8 mouse cellular contexts compared by ENCODE assay signal in genomic region chr9:13749675-13749998, GRCm38 (mm10). TPM values are rescaled to one million over a fixed set of nuclear protein-coding genes. Genes with fewer than 3 reads are reported as not detected.
DNase-seq lines count a peak whose midpoint lies in the region; ATAC-seq and TF ChIP-seq lines count a peak whose summit lies in the region.

No protein-coding gene starts in this region.

- H3K9ac ChIP-seq in kidney, embryonic 14.5 days (ENCODE audit: low read depth, low read length), result peak overlapping the region; percentile 93
- H3K9ac ChIP-seq in hindbrain, embryonic 16.5 days (ENCODE audit: low read depth, low read length), result peak overlapping the region; percentile 99
- H3K9ac ChIP-seq in midbrain, embryonic 16.5 days (ENCODE audit: low read depth, low read length), result peak overlapping the region; percentile 84

- TF ChIP-seq CTCF in bone marrow, adult 2 months (IDR thresholded peaks at IDR 0.05; ENCODE audit: control insufficient read depth, insufficient read depth, low read length), result no peak

- H3K9me3 ChIP-seq in kidney, embryonic 14.5 days (ENCODE audit: control insufficient read depth, low read length), result peaks cover 7% of the 10 kb centered on the region; the same call in 1 of the 2 replicates
- no peaks in the 10 kb centered on the region; the same call in 1 of the 2 replicates for H3K9me3 ChIP-seq in hindbrain, embryonic 16.5 days (ENCODE audit: control insufficient read depth, low read length)
- H3K9me3 ChIP-seq in midbrain, embryonic 16.5 days (replicated peaks; ENCODE audit: control insufficient read depth, low read length, poor library complexity, severe bottlenecking), result no peaks in the 10 kb centered on the region; the same call in 1 of the 2 replicates

- no peaks in the 10 kb centered on the region for H3K27me3 ChIP-seq in kidney, embryonic 14.5 days (ENCODE audit: control insufficient read depth, insufficient read depth, low read length)
- H3K27me3 ChIP-seq in hindbrain, embryonic 16.5 days (replicated peaks; ENCODE audit: control insufficient read depth, insufficient read depth, low read length), result no peaks in the 10 kb centered on the region
- no peaks in the 10 kb centered on the region for H3K27me3 ChIP-seq in midbrain, embryonic 16.5 days (ENCODE audit: control insufficient read depth, insufficient read depth, low read depth, low read length)

- WGBS in kidney, embryonic 14.5 days, result 4% methylated on average over 7 of the region's 7 CpGs
- WGBS in bone marrow, adult 2 months, result under 1% methylated on average over 7 of the region's 7 CpGs
- 4% methylated on average over 7 of the region's 7 CpGs for WGBS in hindbrain, embryonic 16.5 days
- 5% methylated on average over 7 of the region's 7 CpGs for WGBS in midbrain, embryonic 16.5 days

- ATAC-seq in kidney, embryonic 14.5 days (ENCODE audit: low FRiP score, low TSS enrichment), result 0 out of 2 replicates have a peak, but pooled peaks have one; percentile 1
- ATAC-seq in hindbrain, embryonic 16.5 days, result no peak
- no peak for ATAC-seq in midbrain, embryonic 16.5 days

- peak overlapping the region; percentile 66 for H3K4me2 ChIP-seq in kidney, embryonic 14.5 days (replicated peaks; ENCODE audit: low read depth, low read length)
- H3K4me2 ChIP-seq in hindbrain, embryonic 16.5 days (ENCODE audit: low read length), result peak overlapping the region; percentile 88
- H3K4me2 ChIP-seq in midbrain, embryonic 16.5 days (ENCODE audit: low read length), result peak overlapping the region; percentile 87

- H3K36me3 ChIP-seq in kidney, embryonic 14.5 days (ENCODE audit: control insufficient read depth, insufficient read depth, low read length), result no peaks in the 10 kb centered on the region
- H3K36me3 ChIP-seq in hindbrain, embryonic 16.5 days (ENCODE audit: control insufficient read depth, insufficient read depth, low read length), result no peaks in the 10 kb centered on the region
- H3K36me3 ChIP-seq in midbrain, embryonic 16.5 days (ENCODE audit: control insufficient read depth, insufficient read depth, low read length), result no peaks in the 10 kb centered on the region

- no peak for DNase-seq in kidney, postnatal 10 days
- no peak for DNase-seq in urinary bladder, postnatal 14 days (ENCODE audit: low spot score)
- DNase-seq in yolk sac, embryonic 10.5 days (ENCODE audit: low spot score), result no peak
- DNase-seq in thymus, postnatal 10 days (ENCODE audit: low spot score in 2 of 2), result no peak

- TF ChIP-seq POLR2A in bone marrow, adult 2 months (IDR thresholded peaks at IDR 0.05; ENCODE audit: borderline replicate concordance, control insufficient read depth, low read depth, low read length), result no peak

- peak overlapping the region; percentile 88 for H3K4me3 ChIP-seq in kidney, embryonic 14.5 days (ENCODE audit: low read length)
- H3K4me3 ChIP-seq in bone marrow, adult 2 months (replicated peaks; ENCODE audit: control insufficient read depth, low read depth, low read length), result peak overlapping the region; percentile 97
- peak overlapping the region; percentile 97 for H3K4me3 ChIP-seq in hindbrain, embryonic 16.5 days (ENCODE audit: low read length)
- peak overlapping the region; percentile 82 for H3K4me3 ChIP-seq in midbrain, embryonic 16.5 days (ENCODE audit: low read depth, low read length)

- peak overlapping the region; percentile 86 for H3K27ac ChIP-seq in kidney, embryonic 14.5 days (ENCODE audit: low read depth, low read length)
- H3K27ac ChIP-seq in bone marrow, adult 2 months (ENCODE audit: control insufficient read depth, insufficient read depth, low read depth, low read length, poor library complexity), result peak overlapping the region; percentile 98
- H3K27ac ChIP-seq in hindbrain, embryonic 16.5 days (ENCODE audit: low read depth, low read length), result peak overlapping the region; percentile 93
- H3K27ac ChIP-seq in midbrain, embryonic 16.5 days (ENCODE audit: low read length), result peak overlapping the region; percentile 90; the same call in 1 of the 2 replicates

- 0 out of 2 replicates have a peak, but pooled peaks cover 4% of the 10 kb centered on the region for H3K4me1 ChIP-seq in kidney, embryonic 14.5 days (ENCODE audit: control insufficient read depth, insufficient read depth, low read length)
- peaks cover 1% of the 10 kb centered on the region; the same call in 1 of the 2 replicates for H3K4me1 ChIP-seq in bone marrow, adult 2 months (ENCODE audit: control insufficient read depth, insufficient read depth, low read length)
- peaks cover 11% of the 10 kb centered on the region for H3K4me1 ChIP-seq in hindbrain, embryonic 16.5 days (ENCODE audit: control insufficient read depth, insufficient read depth, low read depth, low read length)
- peaks cover 11% of the 10 kb centered on the region for H3K4me1 ChIP-seq in midbrain, embryonic 16.5 days (ENCODE audit: control insufficient read depth, insufficient read depth, low read length)

RNA-seq across cellular contexts. Expression of gene Mtmr2, which starts 1.4 kb away (rescaled TPM):
- 70.3 and 98.9 TPM in 2 replicates for polyA plus RNA-seq in kidney, embryonic 14.5 days (2014; fragmentation: Nextera tagmentation; extraction: Ambion mirVana)
- 9.5 and 12.9 TPM in 2 replicates for polyA plus RNA-seq in bone marrow, adult 2 months (2011; ENCODE audit: insufficient read depth, insufficient read length, low replicate concordance, missing spikeins)
- 52.9 and 55.6 TPM in 2 replicates for polyA plus RNA-seq in hindbrain, embryonic 16.5 days (2015; fragmentation: Nextera tagmentation; extraction: Ambion mirVana)
- polyA plus RNA-seq in midbrain, embryonic 16.5 days (2015; fragmentation: Nextera tagmentation; extraction: Ambion mirVana), result 56.5 and 57.9 TPM in 2 replicates
